ENCODE assay signal across 8 mouse cellular contexts in genomic region chr19:56320186-56320860, GRCm38 (mm10). TPM values are rescaled to one million over a fixed set of nuclear protein-coding genes. Genes with fewer than 3 reads are reported as not detected.
DNase-seq lines count a peak whose midpoint lies in the region; ATAC-seq lines count a peak whose summit lies in the region.

No protein-coding gene starts in this region.

- 34% methylated on average over 26 of the region's 26 CpGs for WGBS in forebrain, embryonic 15.5 days

- no peaks in the 10 kb centered on the region; the same call in 1 of the 2 replicates for H3K36me3 ChIP-seq in erythroblast, embryonic 14.5 days (ENCODE audit: control insufficient read depth)
- H3K36me3 ChIP-seq in forebrain, embryonic 15.5 days, result no peaks in the 10 kb centered on the region

- no peak for ATAC-seq in erythroblast, adult 5-6 weeks (replicated peaks; ENCODE audit: low FRiP score, poor library complexity, severe bottlenecking)
- ATAC-seq in forebrain, embryonic 15.5 days (replicated peaks), result no peak
- ATAC-seq in megakaryocyte-erythroid progenitor cell, adult 5-6 weeks (replicated peaks; ENCODE audit: low FRiP score, low TSS enrichment, poor library complexity, severe bottlenecking), result peak; percentile 21; the same call in 1 of the 2 replicates

- H3K9ac ChIP-seq in forebrain, embryonic 15.5 days (replicated peaks), result no peak overlapping the region

- H3K4me2 ChIP-seq in forebrain, embryonic 15.5 days (replicated peaks), result peak overlapping the region; percentile 10; the same call in 1 of the 2 replicates

- DNase-seq in kidney, postnatal 14 days, result peak; percentile 35
- peak; percentile 75 for DNase-seq in thymus, postnatal 0 days (ENCODE audit: low spot score)
- DNase-seq in frontal cortex, postnatal 36 days (ENCODE audit: low spot score in 2 of 2), result no peak
- DNase-seq in ovary, postnatal 14 days (ENCODE audit: low spot score), result no peak

- H3K4me1 ChIP-seq in erythroblast, embryonic 14.5 days (ENCODE audit: control insufficient read depth), result peaks cover 16% of the 10 kb centered on the region
- peaks cover 10% of the 10 kb centered on the region; the same call in 1 of the 2 replicates for H3K4me1 ChIP-seq in forebrain, embryonic 15.5 days

- no peaks in the 10 kb centered on the region for H3K9me3 ChIP-seq in erythroblast, embryonic 14.5 days (ENCODE audit: control insufficient read depth, low read length)
- H3K9me3 ChIP-seq in forebrain, embryonic 15.5 days, result no peaks in the 10 kb centered on the region

- no peaks in the 10 kb centered on the region for H3K27me3 ChIP-seq in erythroblast, embryonic 14.5 days (ENCODE audit: control insufficient read depth)
- no peaks in the 10 kb centered on the region for H3K27me3 ChIP-seq in forebrain, embryonic 15.5 days

- H3K4me3 ChIP-seq in erythroblast, embryonic 14.5 days (replicated peaks), result peak overlapping the region; percentile 21
- no peak overlapping the region for H3K4me3 ChIP-seq in forebrain, embryonic 15.5 days

- H3K27ac ChIP-seq in forebrain, embryonic 15.5 days (replicated peaks), result no peak overlapping the region

RNA-seq across cellular contexts. Expression of gene Habp2, which starts 33.4 kb away (rescaled TPM):
- polyA plus RNA-seq in erythroblast, embryonic 14.5 days (2012), result 0.41 and 0.44 TPM in 2 replicates
- not detected in 2 replicates for total RNA-seq in erythroblast, adult 5-6 weeks (2015; ENCODE audit: low replicate concordance)
- total RNA-seq in erythroblast, adult 5-6 weeks (2017; ENCODE audit: low replicate concordance), result not detected in 2 replicates
- polyA plus RNA-seq in forebrain, embryonic 15.5 days (2015; fragmentation: Nextera tagmentation; extraction: Ambion mirVana), result 0.06 TPM in 1 of 2 replicates, not detected in the other
- total RNA-seq in megakaryocyte-erythroid progenitor cell, adult 5-6 weeks (2014; fragmentation: Nextera tagmentation), result not detected in 2 replicates
- total RNA-seq in megakaryocyte-erythroid progenitor cell, adult 5-6 weeks (2017), result not detected in 2 replicates
- polyA plus RNA-seq in thymus, postnatal 0 days (2015; fragmentation: Nextera tagmentation; extraction: Ambion mirVana), result 0.14 and 0.20 TPM in 2 replicates

Comparison
In these comparisons a context has a peak if more than half of its experiments do, and no peak if none do; other contexts are left out.
1. DNase-seq: peak in kidney, postnatal 14 days (single experiment) and thymus, postnatal 0 days (single experiment); none in frontal cortex, postnatal 36 days (0 of 2) and ovary, postnatal 14 days (single experiment).